ENCODE assay signal across 12 mouse cellular contexts in genomic region chr3:88625531-88625930, GRCm38 (mm10). TPM values are rescaled to one million over a fixed set of nuclear protein-coding genes. Genes with fewer than 3 reads are reported as not detected.
A peak's percentile ranks its signal among the peaks of the same experiment; 100 is the strongest.
DNase-seq lines count a peak whose midpoint lies in the region; ATAC-seq and TF ChIP-seq lines count a peak whose summit lies in the region.
"Had no signal": no experiment of that assay in that cellular context is flagged by ENCODE, and none has a peak within 500 bp of the region (broad histone marks: within the 10 kb centered on the region; RNA-seq: fewer than 3 reads in every experiment).

No protein-coding gene starts in this region.

- H3K27me3 ChIP-seq in embryonic facial prominence, embryonic 10.5 days (replicated peaks; ENCODE audit: low read depth, poor library complexity, severe bottlenecking) = no peaks in the 10 kb centered on the region
- H3K27me3 ChIP-seq in forebrain, embryonic 16.5 days (replicated peaks; ENCODE audit: control insufficient read depth, insufficient read depth, low read length) = no peaks in the 10 kb centered on the region
- H3K27me3 ChIP-seq in midbrain, postnatal 0 days (ENCODE audit: insufficient read depth, low read length) = no peaks in the 10 kb centered on the region

- H3K27ac ChIP-seq in embryonic facial prominence, embryonic 10.5 days (replicated peaks) = no peak overlapping the region; the same call in 1 of the 2 replicates
- no peak overlapping the region; the same call in 1 of the 2 replicates for H3K27ac ChIP-seq in forebrain, embryonic 16.5 days (ENCODE audit: low read length)
- peak overlapping the region; percentile 92; the same call in 1 of the 2 replicates for H3K27ac ChIP-seq in midbrain, postnatal 0 days (ENCODE audit: low read depth, low read length)

- no peak overlapping the region for H3K9ac ChIP-seq in forebrain, embryonic 16.5 days (replicated peaks; ENCODE audit: low read depth, low read length)
- peak overlapping the region; percentile 92; the same call in 1 of the 2 replicates for H3K9ac ChIP-seq in midbrain, postnatal 0 days (replicated peaks; ENCODE audit: low read length, poor library complexity, severe bottlenecking)

- WGBS in embryonic facial prominence, embryonic 10.5 days = 93% methylated on average over 7 of the region's 7 CpGs
- 92% methylated on average over 7 of the region's 7 CpGs for WGBS in forebrain, embryonic 16.5 days
- WGBS in midbrain, postnatal 0 days = 92% methylated on average over 7 of the region's 7 CpGs

- no peak for TF ChIP-seq CTCF in midbrain, postnatal 0 days (IDR thresholded peaks at IDR 0.05)

- no peak for ATAC-seq in forebrain, embryonic 16.5 days
- ATAC-seq in midbrain, postnatal 0 days (ENCODE audit: low FRiP score) = no peak

- H3K9me3 ChIP-seq in embryonic facial prominence, embryonic 10.5 days = no peaks in the 10 kb centered on the region
- H3K9me3 ChIP-seq in forebrain, embryonic 16.5 days (ENCODE audit: control insufficient read depth, low read length) = no peaks in the 10 kb centered on the region
- H3K9me3 ChIP-seq in midbrain, postnatal 0 days (ENCODE audit: low read length) = no peaks in the 10 kb centered on the region

- peak overlapping the region; percentile 90; the same call in 1 of the 2 replicates for H3K4me2 ChIP-seq in forebrain, embryonic 16.5 days (ENCODE audit: low read length)
- peak overlapping the region; percentile 87 for H3K4me2 ChIP-seq in midbrain, postnatal 0 days (ENCODE audit: low read depth, low read length, poor library complexity, severe bottlenecking)

- H3K4me1 ChIP-seq in embryonic facial prominence, embryonic 10.5 days = peaks cover 74% of the 10 kb centered on the region
- H3K4me1 ChIP-seq in forebrain, embryonic 16.5 days (replicated peaks; ENCODE audit: control insufficient read depth, insufficient read depth, low read length) = peaks cover 40% of the 10 kb centered on the region
- peaks cover 16% of the 10 kb centered on the region; the same call in 1 of the 2 replicates for H3K4me1 ChIP-seq in midbrain, postnatal 0 days (ENCODE audit: insufficient read depth, low read length)

- DNase-seq in kidney, postnatal 10 days = peak; percentile 7
- no peak for DNase-seq in kidney, adult 11 months
- DNase-seq in embryonic facial prominence, embryonic 10.5 days (ENCODE audit: low spot score) = no peak
- no peak for DNase-seq in midbrain, postnatal 0 days (ENCODE audit: low spot score)
- no peak for DNase-seq in thymus, postnatal 4 days
- no peak for DNase-seq in thymus, postnatal 14 days
- DNase-seq: thymus, postnatal 25 days had no signal

- H3K4me3 ChIP-seq in embryonic facial prominence, embryonic 10.5 days = peak overlapping the region; percentile 97; the same call in 1 of the 2 replicates
- no peak overlapping the region for H3K4me3 ChIP-seq in forebrain, embryonic 16.5 days (replicated peaks; ENCODE audit: low read length)
- H3K4me3 ChIP-seq in midbrain, postnatal 0 days (ENCODE audit: low read depth, low read length) = no peak overlapping the region

- H3K36me3 ChIP-seq in embryonic facial prominence, embryonic 10.5 days (replicated peaks) = peaks cover 66% of the 10 kb centered on the region
- peaks cover 7% of the 10 kb centered on the region for H3K36me3 ChIP-seq in forebrain, embryonic 16.5 days (ENCODE audit: control insufficient read depth, insufficient read depth)
- peaks cover 13% of the 10 kb centered on the region for H3K36me3 ChIP-seq in midbrain, postnatal 0 days (ENCODE audit: insufficient read depth, low read length)

RNA-seq across cellular contexts. Expression of gene Arhgef2, which starts 19.8 kb away (rescaled TPM):
- polyA plus RNA-seq in embryonic facial prominence, embryonic 10.5 days (2016; fragmentation: Nextera tagmentation; extraction: Ambion mirVana) = 110 and 116 TPM in 2 replicates
- polyA plus RNA-seq in forebrain, embryonic 16.5 days (2015; fragmentation: Nextera tagmentation; extraction: Ambion mirVana) = 166 and 210 TPM in 2 replicates
- 59.6 and 80.3 TPM in 2 replicates for total RNA-seq in midbrain, postnatal 0 days (2014; rRNA removed)
- 38.9 and 46.8 TPM in 2 replicates for polyA plus RNA-seq in midbrain, postnatal 0 days (2015; fragmentation: Nextera tagmentation; extraction: Ambion mirVana)

RNA-seq across cellular contexts. Expression of gene Rxfp4, which starts 27.4 kb away (rescaled TPM):
- not detected in 2 replicates for polyA plus RNA-seq in embryonic facial prominence, embryonic 10.5 days (2016; fragmentation: Nextera tagmentation; extraction: Ambion mirVana)
- not detected in 2 replicates for polyA plus RNA-seq in forebrain, embryonic 16.5 days (2015; fragmentation: Nextera tagmentation; extraction: Ambion mirVana)
- 0.42 TPM in 1 of 2 replicates, not detected in the other for total RNA-seq in midbrain, postnatal 0 days (2014; rRNA removed)
- polyA plus RNA-seq in midbrain, postnatal 0 days (2015; fragmentation: Nextera tagmentation; extraction: Ambion mirVana) = not detected in 2 replicates
- total RNA-seq: left cerebral cortex, adult 8-10 months; megakaryocyte-erythroid progenitor cell, adult 5-6 weeks had no signal
- polyA plus RNA-seq: embryonic facial prominence, embryonic 11.5 days; heart, embryonic 16.5 days had no signal

RNA-seq across cellular contexts. Expression of gene Ssr2, which starts 49.9 kb away (rescaled TPM):
- 229 and 231 TPM in 2 replicates for polyA plus RNA-seq in embryonic facial prominence, embryonic 10.5 days (2016; fragmentation: Nextera tagmentation; extraction: Ambion mirVana)
- polyA plus RNA-seq in forebrain, embryonic 16.5 days (2015; fragmentation: Nextera tagmentation; extraction: Ambion mirVana) = 132 and 140 TPM in 2 replicates
- total RNA-seq in midbrain, postnatal 0 days (2014; rRNA removed) = 236 and 250 TPM in 2 replicates
- polyA plus RNA-seq in midbrain, postnatal 0 days (2015; fragmentation: Nextera tagmentation; extraction: Ambion mirVana) = 196 and 210 TPM in 2 replicates
